In genomic region chr6:39451033-39451432, GRCm38 (mm10) we compare ENCODE assay signal across 12 mouse cellular contexts. TPM values are rescaled to one million over a fixed set of nuclear protein-coding genes. Genes with fewer than 3 reads are reported as not detected.
DNase-seq lines count a peak whose midpoint lies in the region; ATAC-seq and TF ChIP-seq lines count a peak whose summit lies in the region.
"Had no signal": no experiment of that assay in that cellular context is flagged by ENCODE, and none has a peak within 500 bp of the region (broad histone marks: within the 10 kb centered on the region; RNA-seq: fewer than 3 reads in every experiment).

No protein-coding gene starts in this region.

- no peak overlapping the region for H3K4me2 ChIP-seq in kidney, postnatal 0 days (ENCODE audit: low read length)
- H3K4me2 ChIP-seq in kidney, embryonic 15.5 days, result no peak overlapping the region
- H3K4me2 ChIP-seq in hindbrain, embryonic 16.5 days (ENCODE audit: low read length), result no peak overlapping the region
- no peak overlapping the region for H3K4me2 ChIP-seq in midbrain, embryonic 14.5 days (ENCODE audit: low read length)
- H3K4me2 ChIP-seq: embryonic facial prominence, embryonic 12.5 days; heart, embryonic 13.5 days; limb, embryonic 15.5 days; neural tube, embryonic 12.5 days had no signal

- no peak overlapping the region for H3K9ac ChIP-seq in kidney, postnatal 0 days (ENCODE audit: low read depth, low read length)
- no peak overlapping the region for H3K9ac ChIP-seq in kidney, embryonic 15.5 days
- H3K9ac ChIP-seq in hindbrain, embryonic 16.5 days (ENCODE audit: low read depth, low read length), result no peak overlapping the region
- no peak overlapping the region for H3K9ac ChIP-seq in midbrain, embryonic 14.5 days (replicated peaks; ENCODE audit: low read length)
- H3K9ac ChIP-seq: embryonic facial prominence, embryonic 12.5 days; heart, embryonic 13.5 days; limb, embryonic 15.5 days; neural tube, embryonic 12.5 days had no signal

- 77% methylated on average over 3 of the region's 3 CpGs for WGBS in kidney, postnatal 0 days
- 76% methylated on average over 3 of the region's 3 CpGs for WGBS in kidney, embryonic 15.5 days
- WGBS in embryonic facial prominence, embryonic 10.5 days, result 83% methylated on average over 3 of the region's 3 CpGs
- 76% methylated on average over 3 of the region's 3 CpGs for WGBS in hindbrain, embryonic 16.5 days
- 85% methylated on average over 3 of the region's 3 CpGs for WGBS in midbrain, embryonic 14.5 days

- no peak for ATAC-seq in kidney, postnatal 0 days (replicated peaks; ENCODE audit: low FRiP score, low read depth)
- ATAC-seq in kidney, embryonic 15.5 days (replicated peaks; ENCODE audit: low FRiP score), result no peak
- ATAC-seq in erythroblast, adult 5-6 weeks (replicated peaks; ENCODE audit: low FRiP score, poor library complexity, severe bottlenecking), result peak; percentile 87
- no peak for ATAC-seq in hindbrain, embryonic 16.5 days
- no peak for ATAC-seq in midbrain, embryonic 14.5 days (ENCODE audit: low FRiP score, low TSS enrichment)

- H3K4me1 ChIP-seq in kidney, postnatal 0 days (replicated peaks; ENCODE audit: insufficient read depth, low read length), result 0 out of 2 replicates have a peak, but pooled peaks cover 6% of the 10 kb centered on the region
- no peaks in the 10 kb centered on the region for H3K4me1 ChIP-seq in kidney, embryonic 15.5 days
- peaks cover 80% of the 10 kb centered on the region for H3K4me1 ChIP-seq in E14TG2a.4 (replicated peaks; ENCODE audit: low read depth, low read length)
- peaks cover 8% of the 10 kb centered on the region; the same call in 1 of the 2 replicates for H3K4me1 ChIP-seq in embryonic facial prominence, embryonic 10.5 days
- no peaks in the 10 kb centered on the region for H3K4me1 ChIP-seq in hindbrain, embryonic 16.5 days (ENCODE audit: control insufficient read depth, insufficient read depth, low read depth, low read length)
- H3K4me1 ChIP-seq in midbrain, embryonic 14.5 days (ENCODE audit: control insufficient read depth, insufficient read depth, low read length), result no peaks in the 10 kb centered on the region
- H3K4me1 ChIP-seq: embryonic facial prominence, embryonic 12.5 days; heart, embryonic 13.5 days; limb, embryonic 15.5 days had no signal

- peak; percentile 54; the same call in 1 of the 2 replicates for TF ChIP-seq CTCF in kidney, postnatal 0 days (IDR thresholded peaks at IDR 0.05; ENCODE audit: low read depth)
- peak; percentile 60 for TF ChIP-seq CTCF in E14TG2a.4 (conservative IDR thresholded peaks at IDR 0.05; ENCODE audit: low read length)

- no peak overlapping the region for H3K4me3 ChIP-seq in kidney, postnatal 0 days (replicated peaks; ENCODE audit: low read depth, low read length)
- no peak overlapping the region for H3K4me3 ChIP-seq in kidney, embryonic 15.5 days (replicated peaks)
- no peak overlapping the region for H3K4me3 ChIP-seq in E14TG2a.4 (replicated peaks; ENCODE audit: low read length)
- no peak overlapping the region for H3K4me3 ChIP-seq in embryonic facial prominence, embryonic 10.5 days
- no peak overlapping the region for H3K4me3 ChIP-seq in hindbrain, embryonic 16.5 days (ENCODE audit: low read length)
- no peak overlapping the region for H3K4me3 ChIP-seq in midbrain, embryonic 14.5 days (replicated peaks; ENCODE audit: low read depth, low read length)
- H3K4me3 ChIP-seq: embryonic facial prominence, embryonic 12.5 days; heart, embryonic 13.5 days; limb, embryonic 15.5 days; neural tube, embryonic 12.5 days had no signal

- no peak overlapping the region for H3K27ac ChIP-seq in kidney, postnatal 0 days
- H3K27ac ChIP-seq in kidney, embryonic 15.5 days, result no peak overlapping the region
- H3K27ac ChIP-seq in embryonic facial prominence, embryonic 10.5 days (replicated peaks), result no peak overlapping the region
- no peak overlapping the region for H3K27ac ChIP-seq in hindbrain, embryonic 16.5 days (ENCODE audit: low read depth, low read length)
- no peak overlapping the region for H3K27ac ChIP-seq in midbrain, embryonic 14.5 days (replicated peaks; ENCODE audit: low read depth, low read length)
- H3K27ac ChIP-seq: embryonic facial prominence, embryonic 12.5 days; heart, embryonic 13.5 days; limb, embryonic 15.5 days; neural tube, embryonic 12.5 days had no signal

- no peaks in the 10 kb centered on the region for H3K36me3 ChIP-seq in kidney, postnatal 0 days (ENCODE audit: insufficient read depth, low read length)
- H3K36me3 ChIP-seq in kidney, embryonic 15.5 days, result no peaks in the 10 kb centered on the region
- H3K36me3 ChIP-seq in E14TG2a.4 (ENCODE audit: insufficient read depth, low read length), result no peaks in the 10 kb centered on the region
- H3K36me3 ChIP-seq in embryonic facial prominence, embryonic 10.5 days (replicated peaks), result no peaks in the 10 kb centered on the region
- H3K36me3 ChIP-seq in hindbrain, embryonic 16.5 days (ENCODE audit: control insufficient read depth, insufficient read depth, low read length), result no peaks in the 10 kb centered on the region
- H3K36me3 ChIP-seq in midbrain, embryonic 14.5 days (ENCODE audit: control insufficient read depth, insufficient read depth, low read length), result no peaks in the 10 kb centered on the region
- H3K36me3 ChIP-seq: embryonic facial prominence, embryonic 12.5 days; heart, embryonic 13.5 days; limb, embryonic 15.5 days; neural tube, embryonic 12.5 days had no signal

- H3K27me3 ChIP-seq in kidney, postnatal 0 days (ENCODE audit: insufficient read depth, low read length), result no peaks in the 10 kb centered on the region
- H3K27me3 ChIP-seq in kidney, embryonic 15.5 days, result no peaks in the 10 kb centered on the region
- no peaks in the 10 kb centered on the region for H3K27me3 ChIP-seq in E14TG2a.4 (ENCODE audit: insufficient read depth, low read length)
- no peaks in the 10 kb centered on the region for H3K27me3 ChIP-seq in embryonic facial prominence, embryonic 10.5 days (replicated peaks; ENCODE audit: low read depth, poor library complexity, severe bottlenecking)
- no peaks in the 10 kb centered on the region for H3K27me3 ChIP-seq in hindbrain, embryonic 16.5 days (replicated peaks; ENCODE audit: control insufficient read depth, insufficient read depth, low read length)
- no peaks in the 10 kb centered on the region for H3K27me3 ChIP-seq in midbrain, embryonic 14.5 days (ENCODE audit: control insufficient read depth, insufficient read depth, low read length)
- H3K27me3 ChIP-seq: embryonic facial prominence, embryonic 12.5 days; heart, embryonic 13.5 days; limb, embryonic 15.5 days; neural tube, embryonic 12.5 days had no signal

- H3K9me3 ChIP-seq in kidney, postnatal 0 days (replicated peaks; ENCODE audit: low read length), result no peaks in the 10 kb centered on the region
- no peaks in the 10 kb centered on the region for H3K9me3 ChIP-seq in kidney, embryonic 15.5 days (replicated peaks)
- H3K9me3 ChIP-seq in E14TG2a.4 (ENCODE audit: low read length), result no peaks in the 10 kb centered on the region
- no peaks in the 10 kb centered on the region for H3K9me3 ChIP-seq in embryonic facial prominence, embryonic 10.5 days
- H3K9me3 ChIP-seq in hindbrain, embryonic 16.5 days (ENCODE audit: control insufficient read depth, low read length), result no peaks in the 10 kb centered on the region
- H3K9me3 ChIP-seq in midbrain, embryonic 14.5 days (ENCODE audit: control insufficient read depth, low read length), result no peaks in the 10 kb centered on the region
- H3K9me3 ChIP-seq: embryonic facial prominence, embryonic 12.5 days; heart, embryonic 13.5 days; limb, embryonic 15.5 days; neural tube, embryonic 12.5 days had no signal

- no peak for DNase-seq in kidney, postnatal 0 days (ENCODE audit: low spot score)
- DNase-seq in A20 (ENCODE audit: low read depth, low spot score), result peak; percentile 42
- no peak for DNase-seq in embryonic facial prominence, embryonic 10.5 days (ENCODE audit: low spot score)
- DNase-seq in midbrain, embryonic 14.5 days, result no peak

RNA-seq across cellular contexts. Expression of gene Mkrn1, which starts 30.8 kb away (rescaled TPM):
- polyA plus RNA-seq in kidney, postnatal 0 days (2015; fragmentation: Nextera tagmentation; extraction: Ambion mirVana), result 62.7 and 66.8 TPM in 2 replicates
- 59.8 and 60.2 TPM in 2 replicates for polyA plus RNA-seq in kidney, embryonic 15.5 days (2015; fragmentation: Nextera tagmentation; extraction: Ambion mirVana)
- total RNA-seq in erythroblast, adult 5-6 weeks (2015; ENCODE audit: low replicate concordance), result 1,353 and 1,373 TPM in 2 replicates
- 1,538 and 2,743 TPM in 2 replicates for total RNA-seq in erythroblast, adult 5-6 weeks (2017; ENCODE audit: low replicate concordance)
- polyA plus RNA-seq in embryonic facial prominence, embryonic 10.5 days (2016; fragmentation: Nextera tagmentation; extraction: Ambion mirVana), result 46.4 and 51.2 TPM in 2 replicates
- polyA plus RNA-seq in hindbrain, embryonic 16.5 days (2015; fragmentation: Nextera tagmentation; extraction: Ambion mirVana), result 237 and 243 TPM in 2 replicates
- polyA plus RNA-seq in midbrain, embryonic 14.5 days (2014; fragmentation: Nextera tagmentation; extraction: Ambion mirVana), result 244 and 294 TPM in 2 replicates
